Mouse (Mus musculus): ENCODE data around the gene Coro1c. TPM values are rescaled to one million over a fixed set of nuclear protein-coding genes. Genes with fewer than 3 reads are reported as not detected.

Gene Coro1c
- polyA plus RNA-seq, 1 experiment, result 78.3 TPM

GRCm38 (mm10) chr5:113904987-113905386 lies 3.6 kb downstream of the Coro1c start:
- H3K4me1 ChIP-seq (replicated peaks; ENCODE audit: control insufficient read depth, insufficient read depth, low read length), result peaks cover 26% of the 10 kb centered on the region
- no peaks in the 10 kb centered on the region for H3K27me3 ChIP-seq (ENCODE audit: control insufficient read depth, insufficient read depth, low read length)
- no peak for DNase-seq
- TF ChIP-seq CTCF (IDR thresholded peaks at IDR 0.05; ENCODE audit: borderline replicate concordance, control insufficient read depth, extremely low read depth, insufficient read depth, low read length, poor library complexity) (no peak), POLR2A (IDR thresholded peaks at IDR 0.05; ENCODE audit: control insufficient read depth, extremely low read depth, insufficient read depth, low read length, poor library complexity) (no peak)
- WGBS, result 79% methylated on average over 4 of the region's 4 CpGs
- no peak overlapping the region for H3K27ac ChIP-seq (ENCODE audit: control insufficient read depth, insufficient read depth, low read length)
- no peaks in the 10 kb centered on the region for H3K36me3 ChIP-seq (ENCODE audit: control insufficient read depth, insufficient read depth, low read length)
- no peak overlapping the region for H3K4me3 ChIP-seq (ENCODE audit: control insufficient read depth, insufficient read depth, low read length)

- TF ChIP-seq POLR2A (IDR thresholded peaks at IDR 0.05; ENCODE audit: control insufficient read depth, extremely low read depth, insufficient read depth, low read length, poor library complexity), result no peak
- no peak for TF ChIP-seq CTCF (IDR thresholded peaks at IDR 0.05; ENCODE audit: borderline replicate concordance, control insufficient read depth, extremely low read depth, insufficient read depth, low read length, poor library complexity)
- Histone ChIP-seq H3K27me3 (ENCODE audit: control insufficient read depth, insufficient read depth, low read length) (no peaks in the 10 kb centered on the region), H3K36me3 (ENCODE audit: control insufficient read depth, insufficient read depth, low read length) (no peaks in the 10 kb centered on the region), H3K4me1 (replicated peaks; ENCODE audit: control insufficient read depth, insufficient read depth, low read length) (peaks cover 30% of the 10 kb centered on the region), H3K27ac (ENCODE audit: control insufficient read depth, insufficient read depth, low read length) (no peak overlapping the region), H3K4me3 (ENCODE audit: control insufficient read depth, insufficient read depth, low read length) (no peak overlapping the region)
- WGBS, result 93% methylated on average over 5 of the region's 5 CpGs
- DNase-seq, result no peak
Measured at GRCm38 (mm10) chr5:113902983-113903382, 5.6 kb downstream of the Coro1c start.

- 44% methylated on average over 6 of the region's 6 CpGs for WGBS
- DNase-seq, result no peak
- Histone ChIP-seq H3K36me3 (ENCODE audit: control insufficient read depth, insufficient read depth, low read length) (no peaks in the 10 kb centered on the region), H3K27ac (ENCODE audit: control insufficient read depth, insufficient read depth, low read length) (0 out of 2 replicates have a peak overlapping the region, but pooled peaks have one; percentile 5), H3K4me1 (replicated peaks; ENCODE audit: control insufficient read depth, insufficient read depth, low read length) (peaks cover 27% of the 10 kb centered on the region), H3K27me3 (ENCODE audit: control insufficient read depth, insufficient read depth, low read length) (no peaks in the 10 kb centered on the region), H3K4me3 (ENCODE audit: control insufficient read depth, insufficient read depth, low read length) (no peak overlapping the region)
- TF ChIP-seq POLR2A (IDR thresholded peaks at IDR 0.05; ENCODE audit: control insufficient read depth, extremely low read depth, insufficient read depth, low read length, poor library complexity) (no peak), CTCF (IDR thresholded peaks at IDR 0.05; ENCODE audit: borderline replicate concordance, control insufficient read depth, extremely low read depth, insufficient read depth, low read length, poor library complexity) (no peak)
Measured at GRCm38 (mm10) chr5:113902017-113902416, 6.5 kb downstream of the Coro1c start.

GRCm38 (mm10) chr5:113901074-113901571 lies 7.4 kb downstream of the Coro1c start:
- Histone ChIP-seq H3K27me3 (ENCODE audit: control insufficient read depth, insufficient read depth, low read length) (no peaks in the 10 kb centered on the region), H3K4me3 (ENCODE audit: control insufficient read depth, insufficient read depth, low read length) (no peak overlapping the region), H3K4me1 (replicated peaks; ENCODE audit: control insufficient read depth, insufficient read depth, low read length) (peaks cover 21% of the 10 kb centered on the region), H3K27ac (ENCODE audit: control insufficient read depth, insufficient read depth, low read length) (no peak overlapping the region), H3K36me3 (ENCODE audit: control insufficient read depth, insufficient read depth, low read length) (no peaks in the 10 kb centered on the region)
- 92% methylated on average over 8 of the region's 8 CpGs for WGBS
- TF ChIP-seq POLR2A (IDR thresholded peaks at IDR 0.05; ENCODE audit: control insufficient read depth, extremely low read depth, insufficient read depth, low read length, poor library complexity) (no peak), CTCF (IDR thresholded peaks at IDR 0.05; ENCODE audit: borderline replicate concordance, control insufficient read depth, extremely low read depth, insufficient read depth, low read length, poor library complexity) (no peak)
- DNase-seq, result no peak

DNA sequence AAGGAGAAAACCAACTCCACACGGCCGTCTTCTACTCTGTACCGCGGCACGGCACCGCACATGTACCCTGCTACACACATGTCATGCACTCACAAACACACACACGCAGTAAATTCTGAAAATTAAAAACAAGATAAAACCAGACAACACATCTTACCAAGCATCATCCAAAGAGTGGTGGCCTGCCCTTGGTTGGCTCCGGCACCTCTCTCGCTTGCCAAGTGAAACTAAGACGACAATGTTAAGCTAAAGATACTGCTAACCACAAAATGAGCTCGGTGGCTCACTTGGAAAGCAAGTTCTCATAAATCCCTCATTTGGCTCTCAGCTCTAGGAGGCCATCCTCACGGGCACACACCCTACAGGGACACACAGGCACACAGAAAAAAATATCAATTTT lies 9.0 kb downstream of the Coro1c start:
- Histone ChIP-seq H3K4me1 (replicated peaks; ENCODE audit: control insufficient read depth, insufficient read depth, low read length) (peaks cover 21% of the 10 kb centered on the region), H3K4me3 (ENCODE audit: control insufficient read depth, insufficient read depth, low read length) (peak overlapping the region; percentile 21), H3K27ac (ENCODE audit: control insufficient read depth, insufficient read depth, low read length) (no peak overlapping the region), H3K27me3 (ENCODE audit: control insufficient read depth, insufficient read depth, low read length) (no peaks in the 10 kb centered on the region), H3K36me3 (ENCODE audit: control insufficient read depth, insufficient read depth, low read length) (no peaks in the 10 kb centered on the region)
- DNase-seq, result no peak
- no peak for TF ChIP-seq CTCF (IDR thresholded peaks at IDR 0.05; ENCODE audit: borderline replicate concordance, control insufficient read depth, extremely low read depth, insufficient read depth, low read length, poor library complexity)
- no peak for TF ChIP-seq POLR2A (IDR thresholded peaks at IDR 0.05; ENCODE audit: control insufficient read depth, extremely low read depth, insufficient read depth, low read length, poor library complexity)
- WGBS, result 43% methylated on average over 12 of the region's 12 CpGs

- TF ChIP-seq POLR2A (IDR thresholded peaks at IDR 0.05; ENCODE audit: control insufficient read depth, extremely low read depth, insufficient read depth, low read length, poor library complexity) (no peak), CTCF (IDR thresholded peaks at IDR 0.05; ENCODE audit: borderline replicate concordance, control insufficient read depth, extremely low read depth, insufficient read depth, low read length, poor library complexity) (no peak)
- DNase-seq, result no peak
- 91% methylated on average over 7 of the region's 7 CpGs for WGBS
- no peaks in the 10 kb centered on the region for H3K27me3 ChIP-seq (ENCODE audit: control insufficient read depth, insufficient read depth, low read length)
- H3K4me3 ChIP-seq (ENCODE audit: control insufficient read depth, insufficient read depth, low read length), result no peak overlapping the region
- H3K36me3 ChIP-seq (ENCODE audit: control insufficient read depth, insufficient read depth, low read length), result no peaks in the 10 kb centered on the region
- H3K27ac ChIP-seq (ENCODE audit: control insufficient read depth, insufficient read depth, low read length), result no peak overlapping the region
- peaks cover 5% of the 10 kb centered on the region; the same call in 1 of the 2 replicates for H3K4me1 ChIP-seq (replicated peaks; ENCODE audit: control insufficient read depth, insufficient read depth, low read length)
Measured at GRCm38 (mm10) chr5:113892005-113892404, 16.6 kb downstream of the Coro1c start.

DNA sequence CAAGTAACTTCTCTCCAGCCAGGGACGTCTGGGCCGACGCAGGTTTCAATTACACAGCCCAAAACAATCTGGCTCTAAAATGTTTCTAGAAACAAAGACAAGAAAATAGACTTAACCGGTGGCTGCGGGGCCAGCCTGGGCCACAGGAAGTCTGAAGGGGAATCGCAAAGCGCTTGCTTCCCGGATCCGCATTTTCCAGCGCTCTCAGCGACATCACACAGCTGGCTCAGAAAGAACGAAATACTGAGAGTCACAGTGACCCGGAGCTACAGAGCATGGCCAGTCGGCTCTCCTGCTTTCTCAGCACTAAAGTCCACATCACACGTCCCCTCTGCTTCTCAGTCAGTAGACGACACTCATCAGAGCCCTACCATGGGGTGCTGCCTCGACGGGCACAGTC lies 17.7 kb downstream of the Coro1c start:
- WGBS, result 95% methylated on average over 18 of the region's 18 CpGs
- TF ChIP-seq CTCF (IDR thresholded peaks at IDR 0.05; ENCODE audit: borderline replicate concordance, control insufficient read depth, extremely low read depth, insufficient read depth, low read length, poor library complexity), result no peak
- no peak for TF ChIP-seq POLR2A (IDR thresholded peaks at IDR 0.05; ENCODE audit: control insufficient read depth, extremely low read depth, insufficient read depth, low read length, poor library complexity)
- peaks cover 5% of the 10 kb centered on the region; the same call in 1 of the 2 replicates for H3K4me1 ChIP-seq (replicated peaks; ENCODE audit: control insufficient read depth, insufficient read depth, low read length)
- no peak overlapping the region for H3K27ac ChIP-seq (ENCODE audit: control insufficient read depth, insufficient read depth, low read length)
- H3K36me3 ChIP-seq (ENCODE audit: control insufficient read depth, insufficient read depth, low read length), result no peaks in the 10 kb centered on the region
- no peak for DNase-seq
- no peaks in the 10 kb centered on the region for H3K27me3 ChIP-seq (ENCODE audit: control insufficient read depth, insufficient read depth, low read length)
- no peak overlapping the region for H3K4me3 ChIP-seq (ENCODE audit: control insufficient read depth, insufficient read depth, low read length)

Data from thymus, adult 2 months (tissue).